Mouse (Mus musculus) hindbrain, embryonic 10.5 days (tissue): ENCODE data around the gene Uchl4. TPM values are rescaled to one million over a fixed set of nuclear protein-coding genes. Genes with fewer than 3 reads are reported as not detected.
"Not testable (repeated sequence)": the region's sequence is repeated elsewhere in the genome, so short reads cannot be mapped to it uniquely, and the experiment has no call there.

Source experiments
- DNase-seq: peaks from one replicate; pipeline ENCODE4 v3.0.0-alpha.2; 2017; ENCODE audit warnings: low spot score
- H3K27ac ChIP-seq: fragments of 300-500 bp; sonication (generic); 2 replicates; pipeline ENCODE4 v1.5.1; 2016; ENCODE audit warnings: mild to moderate bottlenecking, moderate library complexity
- H3K27me3 ChIP-seq: fragments of 300-500 bp; sonication (generic); 2 replicates; pipeline ENCODE4 v1.6.1; 2016; ENCODE audit warnings: mild to moderate bottlenecking; ENCODE audit not compliant: poor library complexity, insufficient read depth, severe bottlenecking
- H3K36me3 ChIP-seq: fragments of 300-500 bp; sonication (generic); 2 replicates; pipeline ENCODE4 v1.6.1; 2016; ENCODE audit warnings: mild to moderate bottlenecking, moderate library complexity
- H3K4me1 ChIP-seq: fragments of 300-500 bp; sonication (generic); replicated peaks from 2 replicates; pipeline ENCODE4 v1.6.1; 2016; ENCODE audit warnings: mild to moderate bottlenecking
- H3K4me3 ChIP-seq: fragments of 300-500 bp; sonication (generic); 2 replicates; pipeline ENCODE4 v1.5.1; 2016; ENCODE audit warnings: mild to moderate bottlenecking, moderate library complexity
- H3K9me3 ChIP-seq: fragments of 300-500 bp; sonication (generic); 2 replicates; pipeline ENCODE4 v1.6.1; 2016; ENCODE audit warnings: mild to moderate bottlenecking, moderate library complexity
- WGBS: fragments of 180-500 bp; shearing (Covaris S2); methylation state at CpG from one replicate; pipeline ENCODE4 v1.1.7; 2016; 5-methylcytosine and 5-hydroxymethylcytosine counted together
- polyA plus RNA-seq: library from polyadenylated mRNA; unstranded; fragments of >200 nt; fragmentation: Nextera tagmentation; extraction: Ambion mirVana; gene quantifications from 2 replicates; pipeline ENCODE4 v1.2.1, GENCODE M21; 2016

The Uchl4 gene
- polyA plus RNA-seq, 1 experiment from 2014 or later: 4.1 TPM

GRCm38 (mm10) chr9:64267231-64267630, 32.2 kb downstream of the Uchl4 start:
- Histone ChIP-seq H3K27me3 (no peaks in the 10 kb centered on the region), H3K4me1 (no peaks in the 10 kb centered on the region), H3K9me3 (no peaks in the 10 kb centered on the region), H3K27ac (no peak overlapping the region), H3K4me3 (no peak overlapping the region), H3K36me3 (no peaks in the 10 kb centered on the region)
- WGBS: 88% methylated on average over 1 of the region's 1 CpGs
- DNase-seq: no peak

GRCm38 (mm10) chr9:64268196-64268595, 33.2 kb downstream of the Uchl4 start:
- no peak for DNase-seq
- H3K9me3 ChIP-seq: no peaks in the 10 kb centered on the region
- WGBS: 91% methylated on average over 10 of the region's 10 CpGs
- H3K27me3 ChIP-seq: no peaks in the 10 kb centered on the region
- no peak overlapping the region for H3K27ac ChIP-seq
- no peak overlapping the region for H3K4me3 ChIP-seq
- no peaks in the 10 kb centered on the region for H3K4me1 ChIP-seq
- H3K36me3 ChIP-seq: no peaks in the 10 kb centered on the region

- DNase-seq, H3K9me3 ChIP-seq, H3K27ac ChIP-seq, H3K4me1 ChIP-seq, H3K27me3 ChIP-seq, H3K36me3 ChIP-seq, H3K4me3 ChIP-seq: not testable (repeated sequence)
- WGBS: 97% methylated on average over 8 of the region's 8 CpGs
Measured at GRCm38 (mm10) chr9:64268836-64269235, 33.8 kb downstream of the Uchl4 start.

GRCm38 (mm10) chr9:64271249-64271648, 36.2 kb downstream of the Uchl4 start:
- WGBS: 78% methylated on average over 3 of the region's 3 CpGs
- Histone ChIP-seq H3K4me3 (no peak overlapping the region), H3K36me3 (no peaks in the 10 kb centered on the region), H3K27ac (no peak overlapping the region), H3K4me1 (no peaks in the 10 kb centered on the region), H3K27me3 (no peaks in the 10 kb centered on the region), H3K9me3 (no peaks in the 10 kb centered on the region)
- no peak for DNase-seq

GRCm38 (mm10) chr9:64272611-64273010, 37.6 kb downstream of the Uchl4 start:
- Histone ChIP-seq H3K27me3 (no peaks in the 10 kb centered on the region), H3K4me3 (no peak overlapping the region), H3K4me1 (no peaks in the 10 kb centered on the region), H3K36me3 (no peaks in the 10 kb centered on the region), H3K9me3 (no peaks in the 10 kb centered on the region), H3K27ac (no peak overlapping the region)
- DNase-seq: peak; percentile 48
- WGBS: 48% methylated on average over 7 of the region's 7 CpGs

GRCm38 (mm10) chr9:64273757-64274156, 38.8 kb downstream of the Uchl4 start:
- DNase-seq: no peak
- Histone ChIP-seq H3K9me3 (no peaks in the 10 kb centered on the region), H3K4me3 (no peak overlapping the region), H3K4me1 (no peaks in the 10 kb centered on the region), H3K36me3 (no peaks in the 10 kb centered on the region), H3K27me3 (no peaks in the 10 kb centered on the region), H3K27ac (no peak overlapping the region)
- WGBS: 80% methylated on average over 4 of the region's 4 CpGs

- no peak overlapping the region for H3K27ac ChIP-seq
- 82% methylated on average over 4 of the region's 4 CpGs for WGBS
- no peak overlapping the region for H3K4me3 ChIP-seq
- DNase-seq: no peak
- H3K36me3 ChIP-seq: no peaks in the 10 kb centered on the region
- no peaks in the 10 kb centered on the region for H3K27me3 ChIP-seq
- no peaks in the 10 kb centered on the region for H3K9me3 ChIP-seq
- no peaks in the 10 kb centered on the region for H3K4me1 ChIP-seq
Measured at GRCm38 (mm10) chr9:64274291-64274690, 39.3 kb downstream of the Uchl4 start.

- Histone ChIP-seq H3K4me3 (no peak overlapping the region), H3K4me1 (no peaks in the 10 kb centered on the region), H3K27ac (no peak overlapping the region), H3K27me3 (no peaks in the 10 kb centered on the region), H3K36me3 (no peaks in the 10 kb centered on the region), H3K9me3 (no peaks in the 10 kb centered on the region)
- DNase-seq: no peak
- 61% methylated on average over 1 of the region's 1 CpGs for WGBS
Measured at GRCm38 (mm10) chr9:64274919-64275318, 39.9 kb downstream of the Uchl4 start.

- Histone ChIP-seq H3K4me1 (peaks cover 9% of the 10 kb centered on the region), H3K4me3 (no peak overlapping the region), H3K9me3 (no peaks in the 10 kb centered on the region), H3K36me3 (no peaks in the 10 kb centered on the region), H3K27me3 (no peaks in the 10 kb centered on the region), H3K27ac (no peak overlapping the region)
- peak; percentile 68 for DNase-seq
- WGBS: 69% methylated on average over 8 of the region's 8 CpGs
Measured at GRCm38 (mm10) chr9:64277706-64278105, 42.7 kb downstream of the Uchl4 start.

GRCm38 (mm10) chr9:64278665-64279310, 43.8 kb downstream of the Uchl4 start:
- Histone ChIP-seq H3K27me3 (no peaks in the 10 kb centered on the region), H3K36me3 (peaks cover under 1% of the 10 kb centered on the region; the same call in 1 of the 2 replicates), H3K9me3 (no peaks in the 10 kb centered on the region), H3K27ac (no peak overlapping the region), H3K4me3 (no peak overlapping the region), H3K4me1 (peaks cover 11% of the 10 kb centered on the region)
- no peak for DNase-seq
- WGBS: 95% methylated on average over 6 of the region's 6 CpGs

GRCm38 (mm10) chr9:64281105-64281780, 46.2 kb downstream of the Uchl4 start, which contains the start of gene Tipin:
Tipin (plus strand) TSS chr9:64281581.
- peak within 1 kb of the TSS; percentile 92 for H3K4me3 ChIP-seq
- WGBS: 3% methylated on average over 46 of the region's 46 CpGs
- peak within 1 kb of the TSS; percentile 99 for H3K27ac ChIP-seq
- peak; percentile 96 for DNase-seq
- H3K9me3 ChIP-seq: no peaks in the 10 kb centered on the region
- H3K27me3 ChIP-seq: no peaks in the 10 kb centered on the region
- peaks cover 13% of the 10 kb centered on the region; the same call in 1 of the 2 replicates for H3K36me3 ChIP-seq
- H3K4me1 ChIP-seq: peaks cover 11% of the 10 kb centered on the region

GRCm38 (mm10) chr9:64281781-64282178, 46.8 kb downstream of the Uchl4 start:
- H3K27me3 ChIP-seq: no peaks in the 10 kb centered on the region
- DNase-seq: no peak
- no peaks in the 10 kb centered on the region for H3K9me3 ChIP-seq
- H3K27ac ChIP-seq: peak overlapping the region; percentile 99
- under 1% methylated on average over 24 of the region's 24 CpGs for WGBS
- H3K4me3 ChIP-seq: peak overlapping the region; percentile 92
- H3K36me3 ChIP-seq: peaks cover 15% of the 10 kb centered on the region
- peaks cover 11% of the 10 kb centered on the region for H3K4me1 ChIP-seq

GRCm38 (mm10) chr9:64282404-64282987, 47.5 kb downstream of the Uchl4 start:
- peaks cover 22% of the 10 kb centered on the region for H3K36me3 ChIP-seq
- H3K4me1 ChIP-seq: peaks cover 11% of the 10 kb centered on the region
- H3K27me3 ChIP-seq: no peaks in the 10 kb centered on the region
- DNase-seq: no peak
- H3K9me3 ChIP-seq: no peaks in the 10 kb centered on the region
- 73% methylated on average over 5 of the region's 5 CpGs for WGBS
- peak overlapping the region; percentile 99 for H3K27ac ChIP-seq
- H3K4me3 ChIP-seq: peak overlapping the region; percentile 92
